Mouse (Mus musculus) bone marrow macrophage, adult 2 months (primary cell): Measurements from ENCODE around the gene Gss. TPM values are rescaled to one million over a fixed set of nuclear protein-coding genes. Genes with fewer than 3 reads are reported as not detected.
A peak's percentile ranks its signal among the peaks of the same experiment; 100 is the strongest.

Experiments used
- H3K27ac ChIP-seq: 2 replicates; pipeline ENCODE4 v1.5.1; 2012; ENCODE audit warnings: low read depth, low read length; ENCODE audit not compliant: insufficient read depth
- H3K4me1 ChIP-seq: 2 replicates; pipeline ENCODE4 v1.6.1; 2012; ENCODE audit warnings: low read length; ENCODE audit not compliant: control insufficient read depth, insufficient read depth
- H3K4me3 ChIP-seq: 2 replicates; pipeline ENCODE4 v1.5.1; 2012; ENCODE audit warnings: mild to moderate bottlenecking, low read length, moderate library complexity; ENCODE audit not compliant: insufficient read depth
- CTCF ChIP-seq: IDR thresholded peaks from 2 replicates; pipeline ENCODE4 v1.5.1; 2012; ENCODE audit warnings: low read depth, mild to moderate bottlenecking, low read length, moderate library complexity
- POLR2A ChIP-seq: IDR thresholded peaks from 2 replicates; pipeline ENCODE4 v1.6.1; 2012; ENCODE audit warnings: mild to moderate bottlenecking, low read depth, low read length, borderline replicate concordance
- polyA plus RNA-seq: library from polyadenylated mRNA; stranded (reverse); fragments of >200 nt; gene quantifications from 2 replicates; pipeline ENCODE4 v1.2.4, GENCODE M21; 2012; ENCODE audit not compliant: missing spikeins, insufficient read depth, insufficient read length

Gss gene
- polyA plus RNA-seq, 1 experiment, result 10.5 TPM

DNA sequence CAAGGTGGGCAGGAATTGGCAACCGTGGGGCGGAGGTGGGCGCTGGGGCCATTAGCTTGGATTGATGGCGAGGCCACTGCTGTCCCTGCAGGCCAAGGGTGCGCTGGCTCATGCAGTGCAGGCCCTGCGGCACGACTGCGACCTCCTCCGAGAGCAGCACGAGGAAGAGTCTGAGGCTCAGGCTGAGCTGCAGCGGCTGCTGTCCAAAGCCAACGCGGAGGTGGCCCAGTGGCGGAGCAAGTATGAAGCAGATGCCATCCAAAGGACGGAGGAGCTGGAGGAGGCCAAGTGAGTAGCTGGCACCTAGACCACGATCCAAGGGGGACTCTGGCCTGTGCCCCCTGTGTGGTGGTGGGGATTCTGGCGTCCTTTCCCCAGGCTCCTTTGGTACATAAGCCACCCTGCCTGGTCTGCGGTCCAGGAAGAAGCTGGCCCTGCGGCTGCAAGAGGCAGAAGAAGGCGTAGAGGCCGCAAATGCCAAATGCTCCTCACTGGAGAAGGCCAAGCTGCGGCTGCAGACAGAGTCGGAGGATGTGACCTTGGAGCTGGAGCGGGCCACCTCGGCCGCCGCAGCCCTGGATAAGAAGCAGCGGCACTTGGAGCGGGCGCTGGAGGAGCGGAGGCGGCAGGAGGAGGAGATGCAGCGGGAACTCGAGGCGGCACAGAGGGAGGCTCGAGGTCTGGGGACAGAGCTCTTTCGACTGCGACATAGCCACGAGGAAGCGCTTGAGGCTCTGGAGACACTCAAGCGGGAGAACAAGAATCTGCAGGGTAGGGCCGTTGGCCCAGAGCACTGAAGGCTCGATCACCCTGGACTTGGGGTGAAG, 38.2 kb upstream of the Gss start:
- no peak overlapping the region for H3K4me3 ChIP-seq
- H3K4me1 ChIP-seq, result peaks cover 2% of the 10 kb centered on the region; the same call in 1 of the 2 replicates
- TF ChIP-seq CTCF, result no peak
- TF ChIP-seq POLR2A, result no peak
- no peak overlapping the region for H3K27ac ChIP-seq

DNA sequence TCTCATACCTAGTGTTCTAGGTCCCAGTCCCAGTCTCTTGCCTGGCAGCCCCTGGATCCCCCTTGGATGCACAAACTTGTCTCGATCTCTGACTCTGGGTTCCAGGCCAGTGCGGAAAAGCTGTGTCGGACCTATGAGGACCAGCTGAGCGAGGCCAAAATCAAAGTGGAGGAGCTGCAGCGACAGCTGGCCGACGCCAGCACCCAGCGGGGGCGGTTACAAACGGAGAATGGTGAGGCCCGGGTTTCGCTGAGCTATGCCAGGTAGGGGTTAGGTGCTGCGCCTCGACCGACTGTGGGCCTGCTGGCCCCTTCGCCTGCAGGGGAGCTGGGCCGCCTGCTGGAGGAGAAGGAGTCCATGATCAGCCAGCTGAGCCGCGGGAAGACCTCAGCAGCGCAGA, 37.5 kb upstream of the Gss start:
- Histone ChIP-seq H3K27ac (no peak overlapping the region), H3K4me3 (no peak overlapping the region), H3K4me1 (peaks cover 2% of the 10 kb centered on the region; the same call in 1 of the 2 replicates)
- TF ChIP-seq POLR2A (no peak), CTCF (no peak)

DNA sequence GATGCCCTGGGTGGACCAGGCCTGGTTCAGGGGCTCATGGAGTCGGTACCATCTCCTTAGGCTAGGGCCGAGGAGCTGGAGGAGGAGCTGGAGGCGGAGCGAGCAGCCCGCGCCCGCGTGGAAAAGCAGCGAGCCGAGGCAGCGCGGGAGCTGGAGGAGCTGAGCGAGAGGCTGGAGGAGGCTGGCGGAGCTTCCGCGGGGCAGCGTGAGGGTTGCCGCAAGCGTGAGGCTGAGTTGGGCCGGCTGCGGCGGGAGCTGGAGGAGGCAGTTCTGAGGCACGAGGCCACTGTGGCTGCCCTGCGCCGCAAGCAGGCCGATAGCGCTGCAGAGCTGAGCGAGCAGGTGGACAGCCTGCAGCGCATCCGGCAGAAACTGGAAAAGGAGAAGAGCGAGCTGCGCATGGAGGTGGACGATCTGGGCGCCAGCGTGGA, 36.6 kb upstream of the Gss start:
- H3K4me3 ChIP-seq, result peak overlapping the region; percentile 48
- H3K4me1 ChIP-seq, result peaks cover 2% of the 10 kb centered on the region; the same call in 1 of the 2 replicates
- TF ChIP-seq POLR2A, result no peak
- TF ChIP-seq CTCF, result no peak
- no peak overlapping the region for H3K27ac ChIP-seq

DNA sequence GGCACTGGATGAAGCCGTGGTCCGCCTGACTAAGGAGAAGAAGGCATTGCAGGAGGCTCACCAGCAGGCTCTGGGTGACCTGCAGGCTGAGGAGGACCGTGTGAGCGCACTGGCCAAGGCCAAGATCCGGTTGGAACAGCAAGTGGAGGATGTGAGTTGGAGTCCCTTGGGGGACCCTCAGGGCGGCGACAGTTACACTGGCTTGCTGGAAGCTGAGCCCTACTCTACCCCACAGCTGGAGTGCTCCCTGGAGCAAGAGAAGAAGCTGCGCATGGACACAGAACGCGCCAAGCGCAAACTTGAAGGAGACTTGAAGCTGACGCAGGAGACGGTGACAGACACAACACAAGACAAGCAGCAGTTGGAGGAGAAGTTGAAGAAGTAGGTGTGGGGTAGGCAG, 35.9 kb upstream of the Gss start:
- no peak for TF ChIP-seq POLR2A
- Histone ChIP-seq H3K4me1 (peaks cover 2% of the 10 kb centered on the region; the same call in 1 of the 2 replicates), H3K27ac (no peak overlapping the region), H3K4me3 (no peak overlapping the region)

DNA sequence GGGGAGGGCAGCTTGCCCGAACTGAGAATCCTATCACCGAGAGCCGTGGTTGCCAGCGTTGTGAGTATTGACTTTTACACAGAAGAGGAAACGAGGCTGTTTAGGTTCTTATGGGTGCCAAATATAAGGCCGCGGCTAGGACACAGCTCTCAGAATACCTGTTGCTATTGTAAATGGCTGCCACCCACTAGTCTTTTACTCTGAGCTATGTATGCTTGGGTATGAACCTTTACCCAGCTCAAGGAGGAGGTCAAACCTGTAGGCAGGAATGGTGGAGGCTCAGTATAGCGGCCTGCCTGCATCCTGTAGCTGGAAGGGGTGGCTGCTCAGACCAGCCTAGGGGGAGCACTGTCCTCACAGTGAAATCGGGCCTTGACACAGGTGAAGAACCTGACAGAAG, 35.5 kb upstream of the Gss start:
- no peak for TF ChIP-seq POLR2A
- TF ChIP-seq CTCF, result no peak
- H3K27ac ChIP-seq, result no peak overlapping the region
- peaks cover 2% of the 10 kb centered on the region; the same call in 1 of the 2 replicates for H3K4me1 ChIP-seq
- no peak overlapping the region for H3K4me3 ChIP-seq

DNA sequence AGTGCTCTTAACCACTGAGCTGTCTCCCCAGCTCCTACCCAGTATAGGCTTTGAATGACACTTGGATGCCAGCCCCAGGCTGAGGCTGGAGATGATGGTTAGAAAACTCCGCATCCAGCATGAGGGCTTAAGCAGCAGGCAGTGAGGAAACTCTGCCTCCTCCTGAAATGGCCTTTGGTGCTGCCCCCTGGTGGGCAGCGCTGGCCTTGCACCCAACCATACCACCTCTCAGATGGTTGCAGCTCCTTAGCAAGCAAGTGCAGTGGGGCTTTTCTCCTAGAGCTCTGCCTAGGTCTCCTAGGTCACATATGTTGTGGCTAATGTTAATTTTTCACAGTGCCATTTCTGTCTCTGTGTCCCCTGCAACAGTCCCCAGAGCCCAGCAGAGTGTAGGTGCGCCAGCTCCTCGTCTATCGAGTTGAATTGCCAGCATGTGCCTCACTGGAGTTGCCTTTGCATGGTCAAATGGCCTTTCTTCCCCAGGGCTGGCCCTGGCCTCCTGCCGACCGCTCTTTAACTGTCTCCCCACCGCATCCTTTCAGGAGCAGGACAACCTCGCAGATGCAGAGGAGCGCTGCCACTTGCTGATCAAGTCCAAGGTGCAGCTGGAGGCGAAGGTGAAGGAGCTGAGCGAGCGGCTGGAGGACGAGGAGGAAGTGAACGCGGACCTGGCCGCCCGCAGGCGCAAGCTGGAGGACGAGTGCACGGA, 34.6 kb upstream of the Gss start:
- Histone ChIP-seq H3K4me3 (no peak overlapping the region), H3K4me1 (peaks cover 2% of the 10 kb centered on the region; the same call in 1 of the 2 replicates), H3K27ac (no peak overlapping the region)
- peak; percentile 98 for TF ChIP-seq CTCF
- TF ChIP-seq POLR2A, result no peak

DNA sequence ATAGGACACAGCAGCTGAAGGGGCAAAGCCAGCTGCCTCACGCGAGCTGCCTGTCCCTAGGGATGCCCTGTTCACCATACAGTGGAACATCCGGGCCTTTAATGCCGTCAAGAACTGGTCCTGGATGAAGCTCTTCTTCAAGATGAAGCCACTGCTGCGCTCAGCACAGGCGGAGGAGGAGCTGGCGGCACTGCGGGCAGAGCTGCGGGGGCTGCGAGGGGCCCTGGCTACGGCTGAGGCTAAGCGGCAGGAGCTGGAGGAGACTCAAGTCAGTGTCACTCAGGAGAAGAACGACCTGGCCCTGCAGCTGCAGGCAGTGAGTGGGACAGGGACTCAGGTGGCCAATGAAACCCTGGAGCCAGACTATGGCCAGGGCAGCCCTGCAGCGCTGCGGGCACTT, 33.7 kb upstream of the Gss start:
- Histone ChIP-seq H3K27ac (no peak overlapping the region), H3K4me3 (no peak overlapping the region), H3K4me1 (peaks cover 2% of the 10 kb centered on the region; the same call in 1 of the 2 replicates)
- TF ChIP-seq POLR2A (no peak), CTCF (no peak)

DNA sequence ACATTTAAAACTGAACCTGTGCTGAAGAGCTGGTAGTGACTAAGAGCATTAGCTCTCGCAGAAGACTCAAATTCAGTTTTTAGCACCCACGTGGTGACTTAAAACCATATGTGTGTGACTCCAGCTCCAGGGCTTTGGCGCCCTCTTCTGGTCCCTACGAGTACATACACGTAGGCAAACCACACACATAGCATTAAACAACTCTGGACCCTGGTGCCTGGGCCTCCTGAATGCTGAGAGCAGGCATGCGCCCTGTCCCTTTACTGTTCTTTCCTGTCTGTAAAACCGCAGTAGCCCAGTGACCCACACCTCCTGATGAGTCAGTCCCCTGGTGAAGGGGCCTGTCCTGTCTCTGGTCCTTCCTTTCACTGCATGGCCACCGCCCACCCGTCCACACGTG, 32.1 kb upstream of the Gss start:
- H3K4me3 ChIP-seq, result no peak overlapping the region
- H3K4me1 ChIP-seq, result peaks cover 2% of the 10 kb centered on the region; the same call in 1 of the 2 replicates
- H3K27ac ChIP-seq, result no peak overlapping the region
- TF ChIP-seq CTCF (peak; percentile 65), POLR2A (no peak)

DNA sequence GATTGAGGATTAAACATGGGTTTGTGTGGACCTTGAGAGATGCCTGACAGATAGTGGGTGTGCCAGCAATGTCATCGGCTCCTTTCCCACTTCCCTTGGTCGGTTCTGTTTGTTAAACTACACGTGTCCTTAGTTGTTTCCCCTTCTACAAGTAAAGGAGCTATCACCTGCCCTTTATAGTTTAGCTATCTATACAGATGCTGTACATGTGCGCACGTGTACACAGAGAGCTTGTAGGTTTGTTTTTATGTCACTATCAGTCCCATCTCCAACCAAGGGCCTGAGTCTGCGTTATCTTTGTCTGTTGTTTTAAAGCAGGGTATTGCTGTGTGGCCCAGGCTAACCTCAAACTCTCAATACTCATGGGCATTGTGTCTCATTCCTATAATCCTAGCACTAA, 31.4 kb upstream of the Gss start:
- Histone ChIP-seq H3K27ac (no peak overlapping the region), H3K4me3 (no peak overlapping the region), H3K4me1 (peaks cover 2% of the 10 kb centered on the region; the same call in 1 of the 2 replicates)
- TF ChIP-seq POLR2A (no peak), CTCF (no peak)

DNA sequence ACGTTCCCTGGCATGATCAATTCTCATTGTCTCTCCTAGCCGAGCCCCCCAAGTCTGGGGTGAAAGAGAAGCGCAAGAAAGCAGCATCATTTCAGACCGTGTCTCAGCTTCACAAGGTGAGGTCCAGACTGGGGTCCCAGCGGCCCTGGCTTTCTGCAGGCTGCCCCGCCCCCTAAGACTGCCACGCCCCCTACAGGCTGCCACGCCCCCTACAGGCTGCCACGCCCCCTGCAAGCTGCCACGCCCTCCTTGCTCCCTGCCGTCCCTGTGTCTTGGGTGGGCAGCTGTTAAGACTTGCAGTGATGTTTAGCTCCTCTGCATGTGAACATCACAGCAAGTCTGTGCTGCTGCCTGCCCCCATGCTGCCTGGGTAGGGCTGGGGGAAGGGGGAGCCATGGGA, 30.0 kb upstream of the Gss start:
- no peak for TF ChIP-seq CTCF
- no peak for TF ChIP-seq POLR2A
- Histone ChIP-seq H3K4me3 (no peak overlapping the region), H3K4me1 (peaks cover 2% of the 10 kb centered on the region; the same call in 1 of the 2 replicates), H3K27ac (no peak overlapping the region)
